Mouse (Mus musculus) megakaryocyte, embryonic 14.5 days (primary cell): ENCODE results near the gene Zfp385a.

ENCODE experiments used
- FLI1 ChIP-seq: IDR thresholded peaks from 2 replicates; pipeline ENCODE4 v1.6.1; 2012; ENCODE audit warnings: low read length, inconsistent platforms, mixed read lengths
- GATA1 ChIP-seq: IDR thresholded peaks from 3 replicates; pipeline ENCODE4 v1.6.1; 2012; ENCODE audit warnings: mixed read lengths, low read length, inconsistent platforms, borderline replicate concordance

DNA sequence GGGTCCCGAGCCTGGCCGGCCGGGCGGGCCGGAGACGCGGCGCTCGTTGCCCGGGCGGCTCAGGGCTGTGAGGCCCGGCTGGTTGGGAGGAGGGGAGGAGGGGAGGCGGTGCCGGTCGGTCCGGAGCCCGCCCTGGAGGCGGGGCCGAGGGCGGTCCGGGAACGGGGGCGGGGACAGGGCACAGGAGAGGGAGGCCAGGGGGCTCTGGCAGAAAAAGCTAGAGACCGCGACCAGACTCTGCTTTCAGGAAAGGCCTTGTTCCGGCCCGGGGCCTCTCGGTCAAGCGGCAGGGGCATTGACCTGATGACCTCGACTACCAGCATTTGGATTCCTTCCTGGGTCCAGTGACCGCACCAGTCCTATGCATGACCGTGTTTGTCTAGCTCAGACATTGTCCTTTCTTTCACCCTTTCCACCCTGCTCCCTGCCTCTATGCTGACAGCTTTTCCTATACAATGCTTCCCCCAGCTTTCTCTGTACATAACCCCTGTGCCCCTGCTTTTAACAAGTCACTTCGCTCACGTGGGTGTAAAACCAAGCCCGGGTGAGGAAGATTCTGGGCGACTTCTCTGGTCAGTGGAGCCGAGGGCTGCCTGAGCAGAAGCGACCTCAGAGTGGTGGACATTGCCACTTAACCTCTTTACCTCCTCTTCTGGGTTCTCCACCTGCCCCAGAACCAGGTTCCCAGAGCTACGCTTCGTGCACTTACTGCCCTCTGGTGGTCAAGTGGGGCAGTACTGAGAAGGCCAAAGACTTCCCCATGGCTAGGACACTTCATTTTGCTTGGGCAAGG is 16.2 kb downstream of the Zfp385a start:
- no peak for TF ChIP-seq GATA1
- no peak for TF ChIP-seq FLI1
